Comparison of ENCODE assay signal across 9 mouse cellular contexts in the genomic region with DNA sequence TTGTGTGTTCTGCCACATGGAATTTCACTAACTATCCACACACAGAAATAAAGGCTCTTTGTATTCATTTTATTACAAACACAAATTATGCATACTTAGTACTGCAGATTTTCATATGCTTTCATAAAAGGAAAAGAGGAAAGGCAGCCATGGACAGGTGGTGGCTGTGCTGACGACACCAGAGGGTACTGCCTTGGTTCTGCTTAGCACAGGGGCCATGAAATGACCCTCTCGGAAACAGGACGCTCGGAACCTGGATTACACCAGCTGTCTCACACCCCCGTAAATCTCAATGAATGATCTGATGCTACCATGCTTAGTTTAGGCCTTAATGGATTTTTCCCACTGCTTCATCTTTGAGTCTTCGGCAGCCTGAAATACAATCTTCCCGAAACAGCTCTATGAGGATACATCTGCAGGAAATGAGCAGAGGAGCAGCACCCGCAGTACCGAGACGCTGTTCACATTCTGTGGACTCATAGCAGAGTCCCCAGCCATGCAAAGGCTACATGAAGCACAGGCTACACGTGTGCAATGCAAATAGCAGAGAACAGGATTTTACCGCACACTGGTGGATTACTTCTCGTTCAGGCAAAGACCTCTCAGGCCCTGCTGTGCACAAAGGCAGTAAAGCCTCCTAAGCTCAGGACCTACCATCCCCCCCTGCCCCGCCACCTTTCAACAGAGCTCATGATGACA. TPM values are rescaled to one million over a fixed set of nuclear protein-coding genes. Genes with fewer than 3 reads are reported as not detected.
DNase-seq lines count a peak whose midpoint lies in the region; ATAC-seq and TF ChIP-seq lines count a peak whose summit lies in the region.
"Had no signal": no experiment of that assay in that cellular context is flagged by ENCODE, and none has a peak within 500 bp of the region (broad histone marks: within the 10 kb centered on the region; RNA-seq: fewer than 3 reads in every experiment).

No protein-coding gene starts in this region.

- no peak for DNase-seq in intestine, embryonic 14.5 days (ENCODE audit: low spot score)
- DNase-seq in limb, embryonic 10.5 days (ENCODE audit: low spot score): peak; percentile 53
- no peak for DNase-seq in layer of hippocampus, adult 8-10 months (ENCODE audit: low spot score in 2 of 2)
- DNase-seq in spleen, postnatal 14 days (ENCODE audit: low spot score in 2 of 2): no peak
- DNase-seq in ovary, postnatal 14 days (ENCODE audit: low spot score): no peak
- DNase-seq: lung, postnatal 4 days had no signal

- H3K4me1 ChIP-seq in intestine, embryonic 14.5 days (replicated peaks; ENCODE audit: control insufficient read depth, insufficient read depth, low read length): peaks cover 5% of the 10 kb centered on the region; the same call in 1 of the 2 replicates
- H3K4me1 ChIP-seq in intestine, postnatal 0 days (replicated peaks; ENCODE audit: control insufficient read depth, insufficient read depth, low read length): no peaks in the 10 kb centered on the region
- H3K4me1 ChIP-seq in embryonic facial prominence, embryonic 13.5 days: peaks cover 30% of the 10 kb centered on the region
- peaks cover 63% of the 10 kb centered on the region for H3K4me1 ChIP-seq in limb, embryonic 10.5 days
- peaks cover 12% of the 10 kb centered on the region for H3K4me1 ChIP-seq in neural tube, embryonic 15.5 days

- no peak overlapping the region for H3K4me3 ChIP-seq in intestine, embryonic 14.5 days (ENCODE audit: low read depth, low read length)
- no peak overlapping the region for H3K4me3 ChIP-seq in intestine, postnatal 0 days (ENCODE audit: low read depth, low read length)
- H3K4me3 ChIP-seq in embryonic facial prominence, embryonic 13.5 days: no peak overlapping the region
- H3K4me3 ChIP-seq in limb, embryonic 10.5 days: peak overlapping the region; percentile 33
- no peak overlapping the region for H3K4me3 ChIP-seq in neural tube, embryonic 15.5 days (replicated peaks)

- no peaks in the 10 kb centered on the region for H3K9me3 ChIP-seq in intestine, embryonic 14.5 days (ENCODE audit: control insufficient read depth, low read length)
- no peaks in the 10 kb centered on the region for H3K9me3 ChIP-seq in intestine, postnatal 0 days (ENCODE audit: control insufficient read depth)
- H3K9me3 ChIP-seq in embryonic facial prominence, embryonic 13.5 days: no peaks in the 10 kb centered on the region
- no peaks in the 10 kb centered on the region for H3K9me3 ChIP-seq in limb, embryonic 10.5 days (replicated peaks)
- no peaks in the 10 kb centered on the region for H3K9me3 ChIP-seq in neural tube, embryonic 15.5 days (replicated peaks)

- no peak for TF ChIP-seq CTCF in intestine, postnatal 0 days (IDR thresholded peaks at IDR 0.05; ENCODE audit: low read depth)

- H3K36me3 ChIP-seq in intestine, embryonic 14.5 days (ENCODE audit: control insufficient read depth, insufficient read depth, low read length): no peaks in the 10 kb centered on the region
- no peaks in the 10 kb centered on the region for H3K36me3 ChIP-seq in intestine, postnatal 0 days (ENCODE audit: control insufficient read depth, insufficient read depth)
- no peaks in the 10 kb centered on the region for H3K36me3 ChIP-seq in embryonic facial prominence, embryonic 13.5 days
- no peaks in the 10 kb centered on the region; the same call in 1 of the 2 replicates for H3K36me3 ChIP-seq in limb, embryonic 10.5 days
- no peaks in the 10 kb centered on the region for H3K36me3 ChIP-seq in neural tube, embryonic 15.5 days

- no peak overlapping the region for H3K9ac ChIP-seq in intestine, embryonic 14.5 days (ENCODE audit: low read length)
- H3K9ac ChIP-seq in intestine, postnatal 0 days (ENCODE audit: low read depth, low read length): no peak overlapping the region
- H3K9ac ChIP-seq in embryonic facial prominence, embryonic 13.5 days: no peak overlapping the region
- H3K9ac ChIP-seq in neural tube, embryonic 15.5 days (replicated peaks): 0 out of 2 replicates have a peak overlapping the region, but pooled peaks have one; percentile 23

- 0 out of 2 replicates have a peak, but pooled peaks have one; percentile 19 for ATAC-seq in intestine, embryonic 14.5 days (replicated peaks; ENCODE audit: low FRiP score, low TSS enrichment, low read depth)
- no peak for ATAC-seq in intestine, postnatal 0 days
- ATAC-seq in embryonic facial prominence, embryonic 13.5 days (ENCODE audit: insufficient number of reproducible peaks, insufficient read depth, low FRiP score, low TSS enrichment, low read depth): no peak
- ATAC-seq in neural tube, embryonic 15.5 days (ENCODE audit: low FRiP score): peak; percentile 84; the same call in 1 of the 2 replicates

- no peaks in the 10 kb centered on the region for H3K27me3 ChIP-seq in intestine, embryonic 14.5 days (replicated peaks; ENCODE audit: control insufficient read depth, insufficient read depth, low read length)
- H3K27me3 ChIP-seq in intestine, postnatal 0 days (replicated peaks; ENCODE audit: control insufficient read depth, insufficient read depth, low read length): no peaks in the 10 kb centered on the region
- no peaks in the 10 kb centered on the region for H3K27me3 ChIP-seq in embryonic facial prominence, embryonic 13.5 days
- H3K27me3 ChIP-seq in limb, embryonic 10.5 days (ENCODE audit: low read depth, poor library complexity, severe bottlenecking): no peaks in the 10 kb centered on the region
- no peaks in the 10 kb centered on the region for H3K27me3 ChIP-seq in neural tube, embryonic 15.5 days (replicated peaks)

- no peak overlapping the region for H3K4me2 ChIP-seq in intestine, embryonic 14.5 days (ENCODE audit: low read length)
- no peak overlapping the region for H3K4me2 ChIP-seq in intestine, postnatal 0 days (replicated peaks; ENCODE audit: low read depth)
- peak overlapping the region; percentile 30; the same call in 1 of the 2 replicates for H3K4me2 ChIP-seq in embryonic facial prominence, embryonic 13.5 days
- H3K4me2 ChIP-seq in neural tube, embryonic 15.5 days: peak overlapping the region; percentile 38

- no peak overlapping the region for H3K27ac ChIP-seq in intestine, embryonic 14.5 days (ENCODE audit: low read depth)
- no peak overlapping the region for H3K27ac ChIP-seq in intestine, postnatal 0 days (ENCODE audit: low read depth, low read length)
- peak overlapping the region; percentile 3; the same call in 1 of the 2 replicates for H3K27ac ChIP-seq in embryonic facial prominence, embryonic 13.5 days
- peak overlapping the region; percentile 74 for H3K27ac ChIP-seq in limb, embryonic 10.5 days
- peak overlapping the region; percentile 18 for H3K27ac ChIP-seq in neural tube, embryonic 15.5 days (replicated peaks)

- WGBS in intestine, embryonic 14.5 days: 38% methylated on average over 14 of the region's 14 CpGs
- 68% methylated on average over 14 of the region's 14 CpGs for WGBS in intestine, postnatal 0 days
- WGBS in embryonic facial prominence, embryonic 13.5 days: 32% methylated on average over 14 of the region's 14 CpGs
- 11% methylated on average over 14 of the region's 14 CpGs for WGBS in limb, embryonic 10.5 days
- 9% methylated on average over 14 of the region's 14 CpGs for WGBS in neural tube, embryonic 15.5 days

RNA-seq across cellular contexts. Expression of a gene that starts 17.2 kb away (rescaled TPM):
- polyA plus RNA-seq in intestine, embryonic 14.5 days (2014; fragmentation: Nextera tagmentation; extraction: Ambion mirVana): 51.4 and 53.4 TPM in 2 replicates
- 66.5 and 70.0 TPM in 2 replicates for polyA plus RNA-seq in intestine, postnatal 0 days (2015; fragmentation: Nextera tagmentation; extraction: Ambion mirVana)
- 96.5 and 103 TPM in 2 replicates for polyA plus RNA-seq in embryonic facial prominence, embryonic 13.5 days (2015; fragmentation: Nextera tagmentation; extraction: Ambion mirVana)
- polyA plus RNA-seq in limb, embryonic 10.5 days (2016; fragmentation: Nextera tagmentation; extraction: Ambion mirVana): 59.7 and 68.3 TPM in 2 replicates
- 68.9 and 75.3 TPM in 2 replicates for polyA plus RNA-seq in neural tube, embryonic 15.5 days (2015; fragmentation: Nextera tagmentation; extraction: Ambion mirVana)
- 10 to 100 TPM; 20.2 to 25.7 (median 22.5) TPM for total RNA-seq in layer of hippocampus, adult 8-10 months (2022)

Comparison
In these comparisons a context has a peak if more than half of its experiments do, and no peak if none do; other contexts are left out.
1. ATAC-seq: peak in intestine, embryonic 14.5 days (single experiment) and neural tube, embryonic 15.5 days (single experiment); none in intestine, postnatal 0 days (single experiment) and embryonic facial prominence, embryonic 13.5 days (single experiment).
2. H3K27ac ChIP-seq: peak in embryonic facial prominence, embryonic 13.5 days (single experiment), limb, embryonic 10.5 days (single experiment) and neural tube, embryonic 15.5 days (single experiment); none in intestine, embryonic 14.5 days (single experiment) and intestine, postnatal 0 days (single experiment).
3. H3K4me2 ChIP-seq: peak in embryonic facial prominence, embryonic 13.5 days (single experiment) and neural tube, embryonic 15.5 days (single experiment); none in intestine, embryonic 14.5 days (single experiment) and intestine, postnatal 0 days (single experiment).